Mouse (Mus musculus) bone marrow, adult 2 months (tissue): ENCODE results near the gene Abracl.

Experiments used
- CTCF ChIP-seq: fragments of 200-500 bp; IDR thresholded peaks from 2 replicates; pipeline ENCODE4 v1.5.1; 2011; ENCODE audit warnings: low read length, control low read depth; ENCODE audit not compliant: control insufficient read depth, insufficient read depth
- POLR2A ChIP-seq: fragments of 200-500 bp; IDR thresholded peaks from 2 replicates; pipeline ENCODE4 v1.6.1; 2011; ENCODE audit warnings: low read depth, mild to moderate bottlenecking, control low read depth, low read length, borderline replicate concordance; ENCODE audit not compliant: control insufficient read depth

DNA sequence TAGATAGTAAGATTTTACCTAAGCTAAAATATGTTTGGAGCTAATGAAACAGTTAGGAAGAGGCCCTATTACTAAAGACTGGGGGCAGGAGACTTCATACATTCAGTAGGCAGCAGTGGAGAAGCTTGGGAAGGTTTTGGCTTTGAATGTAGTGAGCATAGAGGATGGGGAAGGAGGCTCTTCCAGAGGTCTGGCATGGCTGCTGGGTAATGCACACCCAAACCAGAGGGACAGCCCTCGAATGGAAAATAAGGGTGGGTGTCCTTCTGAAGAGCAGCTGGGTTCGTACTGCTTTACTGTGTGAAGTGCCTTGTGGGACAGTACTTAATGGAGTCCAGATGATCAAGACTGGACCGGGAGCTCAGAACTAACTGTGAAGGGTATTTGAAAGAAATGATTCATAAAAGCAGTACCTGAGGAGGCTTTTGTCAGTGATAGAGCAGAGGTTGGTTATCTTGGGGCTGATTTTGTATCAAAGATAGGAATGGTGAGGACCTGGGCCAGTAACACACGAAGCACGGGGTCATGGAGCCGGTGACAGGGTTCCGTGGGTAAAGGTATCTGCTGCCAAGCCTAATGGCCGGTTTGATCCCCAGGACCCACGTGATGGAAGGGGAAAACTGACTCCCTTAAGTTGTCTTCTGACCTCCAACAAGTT, 35.7 kb upstream of the Abracl start:
- TF ChIP-seq CTCF: no peak
- no peak for TF ChIP-seq POLR2A
